Mouse (Mus musculus) midbrain, embryonic 14.5 days (tissue): ENCODE measurements around the gene Plac8. TPM values are rescaled to one million over a fixed set of nuclear protein-coding genes. Genes with fewer than 3 reads are reported as not detected.
A peak's percentile ranks its signal among the peaks of the same experiment; 100 is the strongest.

Source experiments
- ATAC-seq: fragments of 200-750 bp; cut with Nextera tagmentation; 2 replicates; pipeline ENCODE4 v1.8.0; 2017; ENCODE audit warnings: moderate number of reproducible peaks, moderate library complexity; ENCODE audit not compliant: low FRiP score, low TSS enrichment
- DNase-seq: peaks from one replicate; pipeline ENCODE4 v3.0.0-alpha.2; 2015
- H3K27ac ChIP-seq: fragments of 300-500 bp; sonication (generic); replicated peaks from 2 replicates; pipeline ENCODE4 v1.5.1; 2014; ENCODE audit warnings: mild to moderate bottlenecking, low read depth, low read length, moderate library complexity
- H3K27me3 ChIP-seq: fragments of 300-500 bp; sonication (generic); 2 replicates; pipeline ENCODE4 v1.6.1; 2014; ENCODE audit warnings: low read length, control low read depth, mixed read lengths; ENCODE audit not compliant: control insufficient read depth, insufficient read depth
- H3K36me3 ChIP-seq: fragments of 300-500 bp; sonication (generic); 2 replicates; pipeline ENCODE4 v1.6.1; 2014; ENCODE audit warnings: low read length, control low read depth; ENCODE audit not compliant: control insufficient read depth, insufficient read depth
- H3K4me1 ChIP-seq: fragments of 300-500 bp; sonication (generic); 2 replicates; pipeline ENCODE4 v1.6.1; 2014; ENCODE audit warnings: mild to moderate bottlenecking, antibody characterized with exemption, low read length, control low read depth; ENCODE audit not compliant: control insufficient read depth, insufficient read depth
- H3K4me2 ChIP-seq: fragments of 300-500 bp; sonication (generic); 2 replicates; pipeline ENCODE4 v1.6.1; 2014; ENCODE audit warnings: mild to moderate bottlenecking, low read length, moderate library complexity
- H3K4me3 ChIP-seq: fragments of 300-500 bp; sonication (generic); replicated peaks from 2 replicates; pipeline ENCODE4 v1.5.1; 2014; ENCODE audit warnings: low read depth, low read length
- H3K9ac ChIP-seq: fragments of 300-500 bp; sonication (generic); replicated peaks from 2 replicates; pipeline ENCODE4 v1.6.1; 2014; ENCODE audit warnings: mild to moderate bottlenecking, low read length, moderate library complexity
- H3K9me3 ChIP-seq: fragments of 300-500 bp; sonication (generic); 2 replicates; pipeline ENCODE4 v1.6.1; 2016; ENCODE audit warnings: low read length, control low read depth, mixed read lengths; ENCODE audit not compliant: control insufficient read depth
- WGBS: fragments of 180-500 bp; shearing (Covaris S2); extraction: QIAGEN DNeasy Blood & Tissue Kit; methylation state at CpG from one replicate; pipeline ENCODE4 v1.1.7; 2014; 5-methylcytosine and 5-hydroxymethylcytosine counted together
- polyA plus RNA-seq: library from polyadenylated mRNA; unstranded; fragments of >200 nt; fragmentation: Nextera tagmentation; extraction: Ambion mirVana; gene quantifications from 2 replicates; pipeline ENCODE4 v1.2.1, GENCODE M21; 2014

The Plac8 gene
- polyA plus RNA-seq, 1 experiment from 2014 or later, result 3.2 TPM

- Histone ChIP-seq H3K27me3 (no peaks in the 10 kb centered on the region), H3K4me3 (no peak overlapping the region), H3K36me3 (no peaks in the 10 kb centered on the region), H3K4me1 (no peaks in the 10 kb centered on the region), H3K9ac (no peak overlapping the region), H3K9me3 (no peaks in the 10 kb centered on the region), H3K4me2 (no peak overlapping the region), H3K27ac (no peak overlapping the region)
- no peak for ATAC-seq
- 95% methylated on average over 2 of the region's 2 CpGs for WGBS
- no peak for DNase-seq
Observed at GRCm38 (mm10) chr5:100601864-100602263, 29.8 kb upstream of the Plac8 start.

DNA sequence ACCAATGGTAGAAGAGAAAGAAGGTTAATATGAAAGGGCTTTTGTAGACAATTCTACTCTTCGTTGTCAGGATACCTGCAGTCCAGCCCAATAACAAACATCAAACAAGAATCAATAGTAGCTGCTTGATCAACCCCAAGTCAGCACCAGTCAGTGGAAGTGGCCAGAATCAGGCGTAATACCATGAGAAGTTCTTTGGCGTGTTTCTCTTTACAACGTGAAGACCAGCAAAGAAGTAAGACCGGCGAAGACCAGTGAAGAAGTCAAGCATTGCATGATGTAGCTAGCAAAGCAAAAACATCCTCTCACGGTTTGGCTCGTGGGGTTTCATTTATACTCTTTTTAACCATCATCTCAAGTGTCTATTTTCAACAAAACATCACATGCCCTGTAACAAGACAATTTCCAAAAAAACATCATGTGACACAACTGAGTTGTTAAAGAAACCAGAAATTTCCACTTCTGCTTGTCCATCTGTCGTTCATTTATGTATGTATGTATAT lies 27.0 kb upstream of the Plac8 start:
- Histone ChIP-seq H3K9ac (no peak overlapping the region), H3K4me1 (no peaks in the 10 kb centered on the region), H3K27ac (no peak overlapping the region), H3K9me3 (no peaks in the 10 kb centered on the region), H3K4me2 (no peak overlapping the region), H3K4me3 (no peak overlapping the region), H3K36me3 (no peaks in the 10 kb centered on the region), H3K27me3 (no peaks in the 10 kb centered on the region)
- no peak for ATAC-seq
- 96% methylated on average over 9 of the region's 9 CpGs for WGBS
- no peak for DNase-seq

- peak; percentile 27 for DNase-seq
- no peak overlapping the region for H3K4me2 ChIP-seq
- H3K36me3 ChIP-seq, result no peaks in the 10 kb centered on the region
- no peaks in the 10 kb centered on the region for H3K4me1 ChIP-seq
- H3K27ac ChIP-seq, result no peak overlapping the region
- ATAC-seq, result no peak
- 68% methylated on average over 11 of the region's 11 CpGs for WGBS
- H3K4me3 ChIP-seq, result no peak overlapping the region
- no peaks in the 10 kb centered on the region for H3K27me3 ChIP-seq
- H3K9ac ChIP-seq, result no peak overlapping the region
- 0 out of 2 replicates have a peak, but pooled peaks cover 5% of the 10 kb centered on the region for H3K9me3 ChIP-seq
Observed at GRCm38 (mm10) chr5:100597886-100598485, 25.9 kb upstream of the Plac8 start.

DNA sequence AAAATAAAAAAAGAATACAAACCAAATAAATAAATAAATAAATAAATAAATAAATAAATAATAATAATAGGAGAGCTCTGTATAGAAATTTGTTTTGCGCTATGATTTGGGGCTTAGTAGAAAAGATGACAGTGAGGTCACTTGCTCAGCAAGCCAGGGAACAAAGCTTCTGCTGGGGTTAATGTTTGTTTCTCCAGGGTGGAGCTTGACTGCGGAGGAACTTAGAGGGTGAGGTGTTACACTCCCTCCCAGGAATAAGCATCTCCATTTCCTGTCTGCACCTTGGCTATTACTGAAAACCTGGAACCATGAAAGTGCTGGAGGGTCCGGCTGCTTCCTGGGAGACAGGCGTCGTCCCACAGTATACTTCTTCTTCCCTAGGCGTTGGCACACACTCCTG lies 24.0 kb upstream of the Plac8 start:
- ATAC-seq (no peak), DNase-seq (no peak)
- WGBS, result 92% methylated on average over 6 of the region's 6 CpGs
- no peak overlapping the region for H3K4me3 ChIP-seq
- H3K4me1 ChIP-seq, result no peaks in the 10 kb centered on the region
- 0 out of 2 replicates have a peak, but pooled peaks cover 7% of the 10 kb centered on the region for H3K9me3 ChIP-seq
- no peak overlapping the region for H3K27ac ChIP-seq
- H3K9ac ChIP-seq, result no peak overlapping the region
- H3K4me2 ChIP-seq, result no peak overlapping the region
- H3K27me3 ChIP-seq, result no peaks in the 10 kb centered on the region
- no peaks in the 10 kb centered on the region for H3K36me3 ChIP-seq

DNA sequence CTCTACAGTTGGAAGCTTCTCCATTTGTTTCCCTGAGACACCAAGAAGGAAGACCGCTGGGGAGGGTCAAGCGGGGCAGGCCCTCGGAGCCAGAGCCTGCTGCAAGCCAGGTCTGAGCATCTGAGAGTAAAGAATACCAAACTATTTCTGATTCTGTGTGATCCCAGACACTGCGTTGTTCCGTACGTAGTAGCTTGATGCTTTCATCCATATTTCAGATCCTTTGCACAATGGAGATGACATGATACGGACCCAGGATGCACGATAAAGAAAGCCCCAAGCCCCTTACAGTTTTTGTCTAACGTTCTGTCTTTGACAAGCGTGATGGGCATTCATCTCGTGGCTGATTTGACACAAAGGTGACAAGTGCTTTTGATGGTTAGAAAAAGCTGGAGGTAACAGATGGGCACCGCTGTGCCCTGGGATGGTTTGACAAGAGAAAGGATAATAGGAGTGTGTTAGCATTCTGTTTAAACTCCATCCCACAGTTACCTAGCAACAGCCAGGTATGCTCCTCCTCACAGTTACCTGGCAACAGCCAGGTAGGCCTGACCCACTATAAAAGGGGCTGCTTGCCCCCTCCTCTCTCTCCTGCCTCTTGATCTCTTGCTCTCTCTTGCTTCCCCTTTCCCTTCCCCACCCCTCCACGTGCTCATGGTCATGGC lies 22.9 kb upstream of the Plac8 start:
- H3K4me3 ChIP-seq, result no peak overlapping the region
- peak; percentile 13 for DNase-seq
- no peaks in the 10 kb centered on the region for H3K4me1 ChIP-seq
- no peak overlapping the region for H3K27ac ChIP-seq
- H3K36me3 ChIP-seq, result no peaks in the 10 kb centered on the region
- WGBS, result 79% methylated on average over 13 of the region's 13 CpGs
- H3K27me3 ChIP-seq, result no peaks in the 10 kb centered on the region
- no peak for ATAC-seq
- no peak overlapping the region for H3K9ac ChIP-seq
- no peak overlapping the region for H3K4me2 ChIP-seq
- 0 out of 2 replicates have a peak, but pooled peaks cover 7% of the 10 kb centered on the region for H3K9me3 ChIP-seq

DNA sequence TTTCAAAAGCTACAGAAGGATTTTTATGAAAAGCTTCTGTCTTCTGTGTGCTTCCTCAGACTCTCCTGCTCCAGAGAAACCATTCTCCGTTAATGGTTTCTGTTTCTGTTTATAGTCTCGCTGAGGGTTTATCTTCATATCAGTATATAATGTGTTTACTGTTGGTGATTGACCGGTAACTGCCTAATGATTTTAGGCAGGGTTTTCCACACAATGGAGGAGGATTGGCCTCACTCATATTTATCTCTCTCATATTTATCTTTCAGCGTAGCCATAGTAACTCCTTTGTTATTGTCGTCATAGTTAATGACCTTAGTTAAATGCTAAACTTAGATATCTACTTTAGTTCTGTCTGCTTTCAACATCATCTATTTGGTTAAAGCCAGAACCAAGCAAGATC lies 18.5 kb upstream of the Plac8 start:
- Histone ChIP-seq H3K4me3 (no peak overlapping the region), H3K9ac (no peak overlapping the region), H3K9me3 (0 out of 2 replicates have a peak, but pooled peaks cover 7% of the 10 kb centered on the region), H3K36me3 (no peaks in the 10 kb centered on the region), H3K27ac (no peak overlapping the region), H3K27me3 (no peaks in the 10 kb centered on the region), H3K4me1 (no peaks in the 10 kb centered on the region), H3K4me2 (no peak overlapping the region)
- ATAC-seq (no peak), DNase-seq (no peak)
- WGBS, result 94% methylated on average over 5 of the region's 5 CpGs

- H3K27me3 ChIP-seq, result no peaks in the 10 kb centered on the region
- no peak for ATAC-seq
- no peak overlapping the region for H3K9ac ChIP-seq
- DNase-seq, result no peak
- H3K4me2 ChIP-seq, result no peak overlapping the region
- H3K9me3 ChIP-seq, result no peaks in the 10 kb centered on the region
- no peak overlapping the region for H3K27ac ChIP-seq
- no peak overlapping the region for H3K4me3 ChIP-seq
- H3K36me3 ChIP-seq, result no peaks in the 10 kb centered on the region
- 66% methylated on average over 2 of the region's 2 CpGs for WGBS
- H3K4me1 ChIP-seq, result no peaks in the 10 kb centered on the region
Observed at GRCm38 (mm10) chr5:100587626-100588025, 15.6 kb upstream of the Plac8 start.

- DNase-seq, result no peak
- Histone ChIP-seq H3K36me3 (no peaks in the 10 kb centered on the region), H3K27ac (no peak overlapping the region), H3K9me3 (no peaks in the 10 kb centered on the region), H3K9ac (no peak overlapping the region), H3K4me3 (no peak overlapping the region), H3K27me3 (no peaks in the 10 kb centered on the region), H3K4me2 (no peak overlapping the region), H3K4me1 (no peaks in the 10 kb centered on the region)
- ATAC-seq, result no peak
- WGBS, result 94% methylated on average over 7 of the region's 7 CpGs
Observed at GRCm38 (mm10) chr5:100587136-100587535, 15.1 kb upstream of the Plac8 start.

GRCm38 (mm10) chr5:100585657-100586056 lies 13.6 kb upstream of the Plac8 start:
- H3K4me1 ChIP-seq, result no peaks in the 10 kb centered on the region
- H3K27ac ChIP-seq, result no peak overlapping the region
- H3K9ac ChIP-seq, result no peak overlapping the region
- no peaks in the 10 kb centered on the region for H3K36me3 ChIP-seq
- 89% methylated on average over 3 of the region's 3 CpGs for WGBS
- no peaks in the 10 kb centered on the region for H3K27me3 ChIP-seq
- ATAC-seq (no peak), DNase-seq (no peak)
- no peak overlapping the region for H3K4me2 ChIP-seq
- no peak overlapping the region for H3K4me3 ChIP-seq
- H3K9me3 ChIP-seq, result no peaks in the 10 kb centered on the region
